Mouse (Mus musculus): ENCODE measurements at regions not wholly inside any gene's neighbourhood (a gene's known extent, or its start where the extent isn't known, plus 50 kb on each side); places are given as distances from the start of the nearest gene placed in this dataset.

- Histone ChIP-seq H3K4me1 (no peaks in the 10 kb centered on the region), H3K9me3 (no peaks in the 10 kb centered on the region), H3K36me3 (replicated peaks) (no peaks in the 10 kb centered on the region), H3K4me3 (no peak overlapping the region), H3K27ac (no peak overlapping the region), H3K27me3 (ENCODE audit: poor library complexity, severe bottlenecking) (no peaks in the 10 kb centered on the region)
- 92% methylated on average over 2 of the region's 2 CpGs for WGBS
- DNase-seq (ENCODE audit: extremely low spot score, low spot score), result no peak
Observed at GRCm38 (mm10) chr13:83076611-83077010, 427.2 kb upstream of the Mef2c start.

- H3K4me1 ChIP-seq, result no peaks in the 10 kb centered on the region
- H3K27ac ChIP-seq, result no peak overlapping the region
- DNase-seq (ENCODE audit: extremely low spot score, low spot score), result no peak
- 85% methylated on average over 1 of the region's 1 CpGs for WGBS
- no peaks in the 10 kb centered on the region for H3K27me3 ChIP-seq (ENCODE audit: poor library complexity, severe bottlenecking)
- no peak overlapping the region for H3K4me3 ChIP-seq
- H3K36me3 ChIP-seq (replicated peaks), result no peaks in the 10 kb centered on the region
- no peaks in the 10 kb centered on the region for H3K9me3 ChIP-seq
Observed at GRCm38 (mm10) chr13:83077085-83077484, 426.7 kb upstream of the Mef2c start.

DNA sequence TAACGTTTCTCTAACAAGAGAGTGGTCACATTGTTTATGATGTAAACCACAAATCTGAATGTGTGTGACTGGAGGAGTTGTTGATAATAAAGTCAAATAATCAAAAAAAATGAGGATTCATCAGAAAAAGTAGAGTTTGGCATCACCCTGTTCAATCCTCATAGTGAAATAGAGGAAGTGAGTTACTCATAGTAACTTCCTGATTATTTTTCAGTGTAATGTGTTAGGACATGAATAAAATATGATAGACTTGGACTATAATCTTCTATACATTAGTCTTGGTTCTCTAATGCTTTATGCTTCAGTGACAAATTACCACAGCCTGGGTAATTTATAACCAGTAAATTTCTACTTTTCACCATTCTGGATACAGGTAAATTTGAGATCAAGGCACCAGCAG is 424.5 kb upstream of the Mef2c start:
- Histone ChIP-seq H3K4me3 (no peak overlapping the region), H3K9me3 (no peaks in the 10 kb centered on the region), H3K27ac (no peak overlapping the region), H3K27me3 (ENCODE audit: poor library complexity, severe bottlenecking) (no peaks in the 10 kb centered on the region), H3K36me3 (replicated peaks) (no peaks in the 10 kb centered on the region), H3K4me1 (no peaks in the 10 kb centered on the region)
- 72% methylated on average over 1 of the region's 1 CpGs for WGBS
- DNase-seq (ENCODE audit: extremely low spot score, low spot score), result no peak

- no peak for DNase-seq (ENCODE audit: extremely low spot score, low spot score)
- no peaks in the 10 kb centered on the region for H3K9me3 ChIP-seq
- WGBS, result 83% methylated on average over 3 of the region's 3 CpGs
- H3K27ac ChIP-seq, result no peak overlapping the region
- no peaks in the 10 kb centered on the region for H3K36me3 ChIP-seq (replicated peaks)
- H3K27me3 ChIP-seq (ENCODE audit: poor library complexity, severe bottlenecking), result no peaks in the 10 kb centered on the region
- H3K4me1 ChIP-seq, result no peaks in the 10 kb centered on the region
- H3K4me3 ChIP-seq, result no peak overlapping the region
Observed at GRCm38 (mm10) chr13:83084948-83085347, 418.9 kb upstream of the Mef2c start.

- H3K4me3 ChIP-seq, result no peak overlapping the region
- no peaks in the 10 kb centered on the region for H3K9me3 ChIP-seq
- no peaks in the 10 kb centered on the region for H3K27me3 ChIP-seq (ENCODE audit: poor library complexity, severe bottlenecking)
- no peak overlapping the region for H3K27ac ChIP-seq
- no peak for DNase-seq (ENCODE audit: extremely low spot score, low spot score)
- WGBS, result 66% methylated on average over 1 of the region's 1 CpGs
- H3K36me3 ChIP-seq (replicated peaks), result no peaks in the 10 kb centered on the region
- no peaks in the 10 kb centered on the region for H3K4me1 ChIP-seq
Observed at GRCm38 (mm10) chr13:83099908-83100307, 403.9 kb upstream of the Mef2c start.

DNA sequence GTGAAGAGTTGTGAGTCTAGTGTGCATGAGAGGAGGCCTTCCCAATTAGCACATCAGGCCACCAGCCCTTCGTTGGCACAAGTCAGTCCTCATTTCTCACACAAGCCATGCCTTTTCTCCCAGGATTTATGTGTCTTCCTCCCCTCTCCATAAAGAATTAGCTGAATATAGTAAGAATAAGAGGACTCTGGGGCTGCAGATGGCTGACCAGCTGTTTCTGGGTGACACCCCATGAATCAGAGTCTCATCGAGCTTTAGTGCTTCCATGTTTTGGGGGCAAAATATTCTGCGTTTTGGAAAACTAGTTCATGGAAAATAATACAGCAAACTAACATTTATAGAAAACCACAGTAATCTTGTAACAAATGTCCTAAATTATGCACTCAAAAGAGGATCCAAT is 393.2 kb upstream of the Mef2c start:
- H3K36me3 ChIP-seq (replicated peaks), result no peaks in the 10 kb centered on the region
- WGBS, result 84% methylated on average over 3 of the region's 3 CpGs
- DNase-seq (ENCODE audit: extremely low spot score, low spot score), result no peak
- H3K9me3 ChIP-seq, result no peaks in the 10 kb centered on the region
- peaks cover 9% of the 10 kb centered on the region for H3K4me1 ChIP-seq
- no peaks in the 10 kb centered on the region for H3K27me3 ChIP-seq (ENCODE audit: poor library complexity, severe bottlenecking)
- no peak overlapping the region for H3K4me3 ChIP-seq
- no peak overlapping the region for H3K27ac ChIP-seq

DNA sequence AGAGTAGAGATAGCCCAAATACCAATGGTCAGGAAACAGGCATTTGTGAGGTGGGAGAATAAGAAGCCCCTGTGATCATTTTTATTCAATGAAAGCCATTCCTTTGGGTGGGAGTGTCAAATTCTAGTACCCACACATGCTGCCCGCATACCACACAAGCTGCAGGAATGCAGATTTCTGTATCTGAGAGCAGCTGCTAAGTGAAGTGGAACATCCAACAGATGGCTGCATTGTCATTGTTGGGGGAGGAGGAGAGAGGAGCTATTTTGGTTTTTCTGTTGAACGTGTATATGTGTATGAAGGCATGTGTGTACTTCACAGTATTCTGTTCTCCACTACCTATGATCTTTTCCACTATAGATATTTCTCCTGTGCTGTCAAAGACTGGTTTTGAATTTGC is 392.3 kb upstream of the Mef2c start:
- Histone ChIP-seq H3K27me3 (ENCODE audit: poor library complexity, severe bottlenecking) (no peaks in the 10 kb centered on the region), H3K36me3 (replicated peaks) (no peaks in the 10 kb centered on the region), H3K27ac (no peak overlapping the region), H3K4me3 (no peak overlapping the region), H3K4me1 (peaks cover 9% of the 10 kb centered on the region), H3K9me3 (no peaks in the 10 kb centered on the region)
- 10% methylated on average over 2 of the region's 2 CpGs for WGBS
- no peak for DNase-seq (ENCODE audit: extremely low spot score, low spot score)

GRCm38 (mm10) chr13:83112323-83112722 is 391.5 kb upstream of the Mef2c start:
- Histone ChIP-seq H3K9me3 (no peaks in the 10 kb centered on the region), H3K36me3 (replicated peaks) (no peaks in the 10 kb centered on the region), H3K27me3 (ENCODE audit: poor library complexity, severe bottlenecking) (no peaks in the 10 kb centered on the region), H3K4me3 (no peak overlapping the region), H3K27ac (no peak overlapping the region), H3K4me1 (peaks cover 9% of the 10 kb centered on the region)
- no peak for DNase-seq (ENCODE audit: extremely low spot score, low spot score)
- WGBS, result 86% methylated on average over 1 of the region's 1 CpGs

GRCm38 (mm10) chr13:83112741-83113140 is 391.1 kb upstream of the Mef2c start:
- Histone ChIP-seq H3K27me3 (ENCODE audit: poor library complexity, severe bottlenecking) (no peaks in the 10 kb centered on the region), H3K4me3 (no peak overlapping the region), H3K36me3 (replicated peaks) (no peaks in the 10 kb centered on the region), H3K9me3 (no peaks in the 10 kb centered on the region), H3K4me1 (peaks cover 9% of the 10 kb centered on the region), H3K27ac (no peak overlapping the region)
- no peak for DNase-seq (ENCODE audit: extremely low spot score, low spot score)
- WGBS, result 85% methylated on average over 5 of the region's 5 CpGs

DNA sequence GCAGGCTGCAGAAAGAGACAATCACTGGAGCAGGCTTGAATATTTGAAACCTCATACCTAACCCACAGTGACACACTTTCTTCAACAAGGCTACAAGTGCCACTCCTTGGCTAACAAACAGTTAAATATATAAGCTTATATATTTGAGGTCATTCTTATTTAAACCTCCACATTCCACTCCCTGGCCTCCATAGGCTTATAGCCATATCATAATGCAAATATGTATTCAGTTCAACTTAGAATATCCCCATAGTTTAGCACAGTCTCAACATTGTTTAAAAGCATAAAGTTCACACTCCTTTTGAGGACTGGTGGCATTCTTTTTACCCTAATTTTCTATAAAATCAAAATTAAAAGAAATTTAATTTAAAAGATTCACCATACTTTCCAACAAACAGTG is 390.0 kb upstream of the Mef2c start:
- H3K4me1 ChIP-seq, result peaks cover 9% of the 10 kb centered on the region
- no peak overlapping the region for H3K4me3 ChIP-seq
- no peaks in the 10 kb centered on the region for H3K9me3 ChIP-seq
- no peak overlapping the region for H3K27ac ChIP-seq
- no peaks in the 10 kb centered on the region for H3K27me3 ChIP-seq (ENCODE audit: poor library complexity, severe bottlenecking)
- no peak for DNase-seq (ENCODE audit: extremely low spot score, low spot score)
- no peaks in the 10 kb centered on the region for H3K36me3 ChIP-seq (replicated peaks)

DNA sequence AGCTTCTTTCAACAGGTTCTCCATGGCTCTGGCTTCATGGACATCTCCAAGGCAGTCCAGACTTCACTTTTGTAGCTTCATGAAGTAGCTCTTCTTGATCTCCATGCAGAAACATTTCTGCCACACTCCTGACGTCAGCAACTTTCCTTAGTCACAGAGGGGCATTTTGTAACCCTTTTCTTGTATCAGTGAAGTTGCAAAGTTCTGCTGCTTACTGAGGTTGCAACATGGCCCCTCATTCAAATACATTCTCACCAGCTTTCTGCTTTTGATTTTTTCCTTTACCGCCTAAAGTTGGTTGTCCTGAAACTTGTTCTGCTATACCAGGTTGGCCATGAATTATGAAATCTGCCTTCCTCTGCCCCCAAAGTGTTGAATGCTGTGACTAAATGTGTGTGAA is 389.4 kb upstream of the Mef2c start:
- H3K36me3 ChIP-seq (replicated peaks), result no peaks in the 10 kb centered on the region
- DNase-seq (ENCODE audit: extremely low spot score, low spot score), result no peak
- H3K27me3 ChIP-seq (ENCODE audit: poor library complexity, severe bottlenecking), result no peaks in the 10 kb centered on the region
- no peak overlapping the region for H3K27ac ChIP-seq
- H3K4me3 ChIP-seq, result no peak overlapping the region
- H3K9me3 ChIP-seq, result no peaks in the 10 kb centered on the region
- H3K4me1 ChIP-seq, result peaks cover 9% of the 10 kb centered on the region
- WGBS, result 86% methylated on average over 2 of the region's 2 CpGs

DNA sequence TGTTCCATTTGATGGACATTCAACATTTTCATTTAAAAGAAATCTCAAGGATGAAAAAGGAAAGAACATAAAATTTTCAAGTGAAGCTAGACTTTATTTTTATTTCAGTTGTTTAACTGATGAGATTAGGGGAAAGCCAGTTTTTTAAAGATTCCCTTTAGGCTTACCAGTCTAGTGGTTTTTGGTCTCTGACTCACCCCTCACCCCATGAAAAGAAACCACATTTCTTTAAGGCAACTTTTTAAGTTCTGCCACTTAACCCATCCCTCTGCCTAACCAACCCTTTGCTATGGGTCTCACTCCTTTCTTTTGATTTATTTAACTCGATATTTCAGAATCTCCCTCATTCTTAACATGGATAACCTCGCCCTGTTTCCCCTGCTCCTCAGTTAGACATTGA is 388.1 kb upstream of the Mef2c start:
- H3K27ac ChIP-seq, result no peak overlapping the region
- no peaks in the 10 kb centered on the region for H3K36me3 ChIP-seq (replicated peaks)
- WGBS, result 84% methylated on average over 2 of the region's 2 CpGs
- H3K9me3 ChIP-seq, result no peaks in the 10 kb centered on the region
- H3K27me3 ChIP-seq (ENCODE audit: poor library complexity, severe bottlenecking), result no peaks in the 10 kb centered on the region
- no peak overlapping the region for H3K4me3 ChIP-seq
- peaks cover 9% of the 10 kb centered on the region for H3K4me1 ChIP-seq
- no peak for DNase-seq (ENCODE audit: extremely low spot score, low spot score)

DNA sequence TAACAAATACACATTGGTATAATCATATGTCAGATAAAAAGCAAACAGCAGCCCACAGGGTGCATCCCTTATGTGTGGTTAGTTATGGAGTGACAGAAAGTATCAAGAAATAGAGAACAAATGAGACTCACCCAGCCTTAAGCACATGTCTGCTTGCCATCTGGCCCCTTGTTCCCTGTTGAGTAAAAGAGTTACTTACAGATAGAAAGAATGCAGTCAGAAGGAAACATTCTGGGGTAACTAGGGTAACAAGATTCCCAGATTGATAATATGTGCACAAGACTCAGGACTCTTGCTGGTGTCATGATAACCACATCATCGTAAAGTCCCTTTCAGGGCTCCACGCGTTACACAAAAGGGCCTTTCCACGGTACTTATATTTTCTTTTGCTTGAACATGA is 383.5 kb upstream of the Mef2c start:
- Histone ChIP-seq H3K4me3 (no peak overlapping the region), H3K27me3 (ENCODE audit: poor library complexity, severe bottlenecking) (no peaks in the 10 kb centered on the region), H3K36me3 (replicated peaks) (no peaks in the 10 kb centered on the region), H3K4me1 (no peaks in the 10 kb centered on the region), H3K9me3 (no peaks in the 10 kb centered on the region), H3K27ac (no peak overlapping the region)
- WGBS, result 87% methylated on average over 4 of the region's 4 CpGs
- DNase-seq (ENCODE audit: extremely low spot score, low spot score), result no peak

DNA sequence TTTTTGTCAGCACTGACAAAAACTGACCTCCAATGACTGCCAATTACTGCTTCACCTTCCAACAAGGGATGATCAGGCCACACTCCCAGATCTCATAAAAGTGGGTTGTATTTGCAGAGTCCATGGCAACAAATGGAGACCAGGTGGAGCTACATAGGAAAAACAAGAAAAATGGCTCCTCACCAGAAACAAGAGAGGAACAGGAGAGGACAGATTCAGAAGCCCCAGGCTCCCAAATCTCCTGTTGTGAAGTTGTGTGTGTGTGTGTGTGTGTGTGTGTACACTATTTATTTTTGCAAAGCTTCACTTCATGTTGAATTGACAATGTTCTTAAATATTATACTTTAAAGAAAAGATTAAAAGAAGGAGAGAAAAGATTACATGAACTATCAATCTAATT is 380.2 kb upstream of the Mef2c start:
- no peak for DNase-seq (ENCODE audit: extremely low spot score, low spot score)
- peaks cover 9% of the 10 kb centered on the region for H3K27me3 ChIP-seq (ENCODE audit: poor library complexity, severe bottlenecking)
- H3K27ac ChIP-seq, result no peak overlapping the region
- no peaks in the 10 kb centered on the region for H3K9me3 ChIP-seq
- no peak overlapping the region for H3K4me3 ChIP-seq
- H3K36me3 ChIP-seq (replicated peaks), result no peaks in the 10 kb centered on the region
- H3K4me1 ChIP-seq, result no peaks in the 10 kb centered on the region

Measured in forebrain, embryonic 10.5 days (tissue).